Mouse (Mus musculus) CD4-positive, CD25-positive, alpha-beta regulatory T cell, adult 4 months (primary cell): ENCODE data around the gene Atg4c. TPM values are rescaled to one million over a fixed set of nuclear protein-coding genes. Genes with fewer than 3 reads are reported as not detected.

Source experiments
- ATAC-seq: one replicate; pipeline ENCODE4 v1.8.0; 2017
- polyA plus RNA-seq, 2 experiments: library from polyadenylated mRNA; unstranded; fragments of 100-300 nt; shearing (Covaris generic); gene quantifications; one replicate each; pipeline ENCODE4 v1.2.1; 2017

Gene Atg4c
- polyA plus RNA-seq, 2 experiments from 2014 or later: 1.2 to 3.2 TPM

DNA sequence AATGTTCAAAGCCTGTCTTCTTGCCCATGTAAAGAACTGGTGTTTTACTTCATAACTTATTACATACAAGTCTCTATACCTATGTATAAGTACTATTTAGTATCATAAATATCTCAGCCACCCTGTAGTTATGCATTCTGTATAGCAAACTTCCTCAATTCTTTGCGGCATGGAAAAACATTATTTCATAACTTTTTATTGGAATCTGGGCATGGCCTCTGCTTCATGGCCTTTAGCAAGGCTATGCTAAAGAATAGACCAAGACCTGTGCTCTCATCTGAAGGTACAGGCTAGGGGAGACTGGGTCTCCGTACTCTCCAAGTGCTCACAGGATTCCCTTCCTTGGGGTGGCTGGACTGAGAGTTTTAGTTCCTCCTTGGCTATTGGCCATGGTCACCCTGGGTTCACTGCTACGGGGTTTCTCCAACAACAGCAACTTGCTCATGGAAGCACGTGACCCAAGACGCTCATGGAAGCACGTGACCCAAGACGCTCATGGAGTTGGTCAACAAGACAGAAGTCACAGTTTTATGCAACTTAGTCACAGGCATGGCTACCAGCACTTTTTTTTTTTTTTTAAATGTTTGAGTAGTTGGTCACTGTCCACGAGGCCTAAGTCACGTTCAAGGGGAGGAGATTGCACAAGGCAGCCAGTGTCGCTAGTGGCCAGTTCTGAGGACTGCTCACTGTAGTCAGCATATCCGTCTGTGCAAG is 7.2 kb upstream of the Atg4c start:
- no peak for ATAC-seq

DNA sequence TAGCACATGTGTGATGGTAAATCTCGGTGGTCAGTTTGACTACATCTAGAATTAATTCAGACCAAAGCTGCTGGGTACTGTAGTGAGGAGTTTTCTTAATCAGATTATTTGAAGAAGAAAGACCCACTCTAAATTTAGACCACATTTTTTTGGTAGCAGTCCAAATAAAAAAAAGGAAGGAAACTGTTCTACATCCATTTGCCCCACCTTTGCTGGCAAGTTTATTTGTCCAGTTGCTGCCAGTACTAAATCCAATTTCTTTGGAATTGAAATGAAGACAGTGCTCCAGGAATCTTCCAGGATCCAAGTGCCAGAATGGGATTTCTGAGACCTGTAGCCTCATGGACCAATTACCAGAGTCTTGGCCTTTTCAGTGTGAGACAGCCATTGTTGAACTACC is 1.1 kb upstream of the Atg4c start:
- ATAC-seq: no peak

DNA sequence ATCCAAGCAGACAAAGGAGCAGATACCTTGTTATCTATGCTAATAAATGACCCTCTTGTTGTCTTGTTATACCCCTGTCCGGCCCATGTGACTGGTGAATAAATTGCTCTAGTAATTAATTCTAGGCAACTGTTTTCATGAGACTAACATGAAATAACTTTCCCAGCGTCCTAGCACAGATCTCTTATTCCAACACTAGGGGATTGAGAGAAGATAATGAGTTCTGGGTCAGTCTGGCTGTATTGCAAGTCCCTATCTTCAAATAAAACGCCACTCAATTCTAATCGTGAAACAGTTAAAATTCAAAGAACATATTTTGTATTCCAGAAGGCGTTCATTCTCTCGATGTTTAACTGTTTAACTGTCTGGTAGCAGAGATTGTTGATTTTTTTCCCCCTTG is 520 bp upstream of the Atg4c start:
- ATAC-seq: no peak

DNA sequence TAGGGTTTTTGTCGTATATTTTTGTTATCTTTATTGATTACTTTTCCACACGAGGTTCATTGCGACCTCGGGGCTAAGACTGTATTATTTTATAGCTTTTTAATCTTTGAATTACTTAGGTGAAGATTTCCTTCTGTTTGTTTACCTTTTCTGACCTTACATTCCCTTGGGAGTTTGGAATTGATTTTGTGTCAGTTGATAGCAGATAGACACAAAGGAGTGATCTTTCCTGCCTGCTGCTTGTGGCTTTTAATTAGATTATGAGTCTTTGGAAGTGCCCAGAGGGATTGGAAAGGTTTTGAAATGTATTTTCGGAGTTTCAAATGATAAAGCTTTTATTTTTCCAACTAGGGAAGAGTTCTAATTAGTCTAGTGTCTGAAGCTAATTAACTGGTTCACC is 1.1 kb downstream of the Atg4c start:
- no peak for ATAC-seq

DNA sequence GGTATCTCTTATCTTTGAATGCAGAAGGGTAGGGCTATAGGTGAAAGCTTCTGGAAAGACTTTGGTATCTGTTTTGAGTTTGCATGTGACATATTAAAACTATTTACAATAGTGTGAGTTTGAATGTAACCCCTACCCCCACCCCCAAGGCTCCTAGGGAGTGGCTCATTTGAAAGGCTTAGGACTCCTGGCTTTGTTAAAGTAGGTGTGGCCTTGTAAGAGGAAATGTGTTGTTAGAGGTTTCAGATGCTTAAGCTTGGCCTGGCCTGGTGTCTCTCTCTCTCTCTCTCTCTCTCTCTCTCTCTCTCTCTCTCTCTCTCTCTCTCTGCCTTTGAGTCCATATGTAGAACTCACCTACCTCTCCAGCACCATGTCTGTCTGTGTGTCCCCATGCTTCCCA is 5.0 kb downstream of the Atg4c start:
- ATAC-seq: no peak

DNA sequence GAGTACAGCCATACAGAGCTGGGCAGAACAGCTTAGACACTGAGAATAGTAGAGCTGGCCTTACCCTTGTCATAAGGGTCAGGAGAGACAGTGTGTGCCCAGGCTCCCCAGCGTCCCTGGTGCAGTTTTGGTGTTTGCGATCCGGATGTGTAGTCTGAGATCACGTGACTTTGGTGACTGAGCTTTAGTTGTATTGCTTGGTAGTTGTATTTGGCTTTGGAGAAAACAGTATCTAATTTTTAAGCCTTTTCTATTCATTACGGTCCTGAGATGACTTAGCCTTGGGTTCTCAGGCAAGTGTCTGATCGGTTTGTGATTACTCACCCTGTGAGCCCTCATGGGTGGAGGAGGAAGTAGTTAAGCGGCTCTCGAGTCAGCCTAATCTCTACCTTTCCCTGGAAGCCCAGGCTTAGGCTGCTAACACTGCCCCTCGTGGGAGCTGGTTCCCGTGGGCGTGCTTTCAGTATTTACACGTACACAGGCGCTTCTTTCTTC is 6.1 kb downstream of the Atg4c start:
- ATAC-seq: peak; percentile 77

DNA sequence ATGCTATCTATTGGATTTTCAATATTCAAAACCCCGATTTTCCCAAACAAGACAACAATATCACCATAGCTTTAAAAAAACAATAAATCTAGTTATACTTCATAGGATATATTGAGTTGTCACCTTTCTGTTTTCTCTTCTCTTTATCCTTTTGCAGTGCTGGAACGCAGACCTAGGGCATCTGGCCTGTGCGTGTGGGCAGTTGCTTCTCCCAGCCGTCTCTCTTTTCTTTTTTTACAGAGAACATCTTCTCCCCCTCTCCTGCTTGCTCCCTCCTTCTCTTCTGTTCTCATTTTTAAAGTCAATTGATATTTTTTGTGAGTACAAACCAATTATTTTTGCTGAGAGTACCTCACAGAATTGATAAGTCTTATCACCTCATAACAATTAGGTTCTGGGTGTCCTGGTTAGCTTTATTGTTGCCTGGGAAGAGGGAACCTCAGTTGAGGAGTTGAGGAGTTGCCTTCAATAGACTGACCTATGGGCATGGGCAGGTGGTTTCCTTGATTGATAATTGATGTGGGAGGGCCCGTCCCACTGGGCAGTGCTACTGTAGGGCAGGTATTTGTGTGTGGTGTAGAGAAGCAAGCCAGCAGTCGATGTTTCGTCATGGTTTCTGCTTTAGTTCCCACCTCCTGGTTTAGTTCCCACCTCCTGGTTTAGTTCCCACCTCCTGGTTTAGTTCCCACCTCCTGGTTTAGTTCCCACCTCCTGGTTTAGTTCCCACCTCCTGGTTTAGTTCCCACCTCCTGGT is 6.8 kb downstream of the Atg4c start:
- no peak for ATAC-seq

DNA sequence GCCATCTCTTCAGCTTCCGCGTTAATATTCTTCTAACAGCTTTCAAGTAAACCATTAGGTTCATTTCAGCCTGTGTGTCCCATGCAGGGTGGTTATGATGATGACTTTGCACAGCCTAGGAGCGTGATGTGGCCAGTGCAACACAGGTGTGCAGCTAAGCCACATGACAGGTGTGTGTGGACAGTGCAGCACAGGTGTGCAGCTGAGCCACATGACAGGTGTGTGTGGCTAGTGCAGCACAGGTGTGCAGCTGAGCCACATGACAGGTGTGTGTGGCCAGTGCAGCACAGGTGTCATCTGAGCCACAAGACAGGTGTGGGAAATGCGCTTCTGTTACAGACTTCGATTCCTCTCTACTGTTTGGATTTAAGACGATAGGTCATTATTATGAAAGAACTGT is 12.0 kb downstream of the Atg4c start:
- ATAC-seq: no peak

DNA sequence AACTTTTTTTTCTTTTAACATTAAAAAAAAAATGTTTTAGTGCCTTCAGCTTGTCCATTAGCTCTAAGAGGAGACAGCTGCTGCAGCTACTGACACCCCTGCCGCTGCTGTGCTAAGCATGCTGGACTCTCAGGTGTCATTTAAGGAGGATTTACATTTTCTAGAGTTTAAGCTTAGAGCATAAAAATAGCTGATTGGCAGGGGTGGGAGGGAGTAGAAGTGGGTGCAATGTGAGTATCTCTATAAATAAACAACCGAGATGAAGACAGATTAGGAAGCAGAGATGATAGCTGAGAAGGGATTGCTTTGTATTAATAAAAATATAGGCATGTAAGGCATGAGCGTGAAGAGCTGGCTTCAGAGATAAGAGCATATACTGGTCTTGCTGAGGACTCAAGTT is 12.6 kb downstream of the Atg4c start:
- no peak for ATAC-seq

DNA sequence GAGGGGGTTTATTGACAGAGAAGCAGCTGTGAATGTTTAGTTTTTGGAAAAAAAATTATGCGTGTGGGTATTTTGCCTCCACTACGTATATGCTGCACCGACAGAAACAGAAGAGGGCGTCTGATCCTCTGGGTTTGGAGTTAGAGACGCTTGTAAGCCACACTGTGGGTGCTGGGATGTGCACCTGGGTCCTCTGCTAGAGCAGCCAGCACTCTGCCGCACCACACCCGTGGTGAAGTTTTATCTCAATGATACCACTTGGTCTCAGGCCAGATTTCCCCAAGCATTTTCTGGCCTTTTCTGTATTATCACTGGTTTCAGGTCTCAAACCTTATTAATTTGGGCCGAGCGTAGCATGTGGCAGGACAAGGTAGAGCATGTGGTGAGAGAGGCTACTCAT is 16.4 kb downstream of the Atg4c start:
- no peak for ATAC-seq

DNA sequence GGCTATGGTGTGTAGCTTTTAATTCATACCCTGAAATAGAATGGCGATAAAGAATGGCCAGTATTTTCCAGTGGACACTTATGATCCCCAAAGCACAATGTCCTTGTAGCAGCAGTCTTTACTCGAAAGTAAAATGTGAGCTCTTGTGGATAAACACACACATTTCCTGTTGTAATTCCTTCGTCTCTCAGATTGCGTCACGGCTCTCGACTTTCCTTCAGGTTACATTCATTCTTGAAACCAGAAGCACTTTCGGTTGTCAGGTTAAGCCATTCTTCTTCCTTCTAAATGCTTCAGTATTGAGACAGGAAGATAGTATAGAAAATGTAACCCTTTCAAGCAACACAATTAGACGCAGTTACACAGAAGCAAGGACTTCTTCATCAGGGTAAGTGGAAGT is 17.9 kb downstream of the Atg4c start:
- no peak for ATAC-seq

DNA sequence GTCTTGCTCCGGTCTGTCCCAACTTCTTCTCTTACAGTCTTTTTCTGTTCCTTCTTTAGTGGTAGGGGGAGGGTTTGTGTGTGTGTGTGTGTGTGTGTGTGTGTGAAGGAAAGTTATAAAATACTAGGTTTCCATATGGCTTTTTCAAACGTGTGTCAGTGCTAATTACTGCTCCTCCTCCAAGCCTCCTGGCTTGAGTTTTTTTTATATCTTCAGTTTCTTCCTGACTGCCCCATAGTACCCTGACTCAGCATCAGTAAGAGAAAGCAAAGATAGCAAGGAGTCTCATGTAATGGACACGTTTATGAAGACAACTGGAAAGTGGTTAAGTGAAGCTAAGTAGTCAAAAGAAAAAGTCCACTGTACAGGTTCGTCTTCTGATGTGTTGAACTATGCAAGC is 19.4 kb downstream of the Atg4c start:
- ATAC-seq: no peak

DNA sequence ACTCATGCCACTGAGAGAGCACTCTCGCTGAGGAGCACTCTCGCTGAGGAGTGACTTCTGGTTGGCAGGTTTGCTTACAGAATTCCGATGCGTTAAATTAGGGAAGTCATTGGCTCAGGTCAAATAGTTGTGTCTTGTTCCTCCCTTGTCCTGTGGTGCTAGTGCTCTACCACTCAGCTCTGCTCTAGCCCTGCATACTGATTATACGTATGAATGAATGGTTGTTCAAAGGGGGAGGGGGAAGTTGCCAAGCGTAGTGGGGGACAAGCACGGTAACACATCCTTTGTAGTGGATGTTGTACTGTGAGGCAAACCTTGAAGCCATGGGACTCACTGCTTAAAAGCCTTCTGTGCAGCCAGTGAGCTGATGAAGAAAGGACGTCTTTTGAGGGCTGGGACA is 28.5 kb downstream of the Atg4c start:
- no peak for ATAC-seq

DNA sequence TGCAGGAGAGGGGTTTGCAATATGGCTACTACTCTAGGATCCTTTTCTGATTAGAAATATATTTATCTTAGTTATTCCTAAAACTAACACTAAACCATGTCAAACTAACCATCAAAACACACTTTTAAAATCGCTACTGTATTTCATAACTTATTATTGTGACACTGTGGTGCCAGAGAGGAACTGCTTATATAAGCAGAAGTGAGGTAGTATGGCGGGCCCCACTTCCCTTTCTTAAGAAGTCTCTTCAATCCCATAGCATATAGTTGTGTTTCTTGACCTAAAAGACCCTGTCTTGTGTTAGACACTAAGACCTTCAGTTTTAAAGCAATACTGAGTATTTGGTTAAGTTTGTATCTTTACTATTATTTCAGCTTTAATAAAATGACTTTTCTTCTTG is 31.1 kb downstream of the Atg4c start:
- no peak for ATAC-seq

DNA sequence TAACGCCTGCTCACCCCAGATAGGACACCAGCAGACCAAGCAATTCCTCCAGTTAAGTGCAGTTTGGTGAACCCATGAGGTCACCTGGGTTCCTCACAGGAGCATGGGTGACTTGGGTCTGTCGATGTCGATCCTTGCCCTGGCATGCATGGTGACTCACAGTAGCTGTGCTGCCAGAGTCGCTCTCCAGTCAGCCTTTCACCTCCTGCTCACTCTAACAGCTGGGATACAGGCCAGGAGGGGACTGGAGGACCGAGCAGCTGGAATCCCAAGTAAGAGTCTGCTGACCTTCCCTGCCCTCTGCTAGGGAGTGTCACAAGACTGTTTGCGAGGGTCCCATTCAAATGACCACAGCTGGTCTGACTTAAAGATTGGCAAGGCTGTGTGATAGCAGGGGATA is 33.5 kb downstream of the Atg4c start:
- ATAC-seq: no peak

DNA sequence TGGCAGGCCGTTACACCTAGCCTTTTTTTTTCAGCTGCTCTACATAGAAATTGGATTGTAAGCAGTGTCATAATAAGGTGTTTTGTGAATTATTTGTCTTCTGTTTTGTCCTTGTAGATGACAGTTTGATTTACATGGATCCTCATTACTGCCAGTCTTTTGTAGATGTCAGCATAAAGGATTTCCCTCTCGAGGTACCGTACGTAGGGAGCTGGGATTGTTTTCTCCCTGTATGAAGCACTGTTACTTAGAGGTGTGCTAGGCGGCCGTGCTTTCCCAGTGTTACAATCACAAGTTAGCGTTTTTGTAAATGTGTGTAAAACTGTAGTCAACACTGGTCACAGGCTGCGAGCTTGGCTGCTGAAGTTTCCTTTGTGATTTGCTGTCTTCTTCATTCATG is 35.6 kb downstream of the Atg4c start:
- no peak for ATAC-seq

DNA sequence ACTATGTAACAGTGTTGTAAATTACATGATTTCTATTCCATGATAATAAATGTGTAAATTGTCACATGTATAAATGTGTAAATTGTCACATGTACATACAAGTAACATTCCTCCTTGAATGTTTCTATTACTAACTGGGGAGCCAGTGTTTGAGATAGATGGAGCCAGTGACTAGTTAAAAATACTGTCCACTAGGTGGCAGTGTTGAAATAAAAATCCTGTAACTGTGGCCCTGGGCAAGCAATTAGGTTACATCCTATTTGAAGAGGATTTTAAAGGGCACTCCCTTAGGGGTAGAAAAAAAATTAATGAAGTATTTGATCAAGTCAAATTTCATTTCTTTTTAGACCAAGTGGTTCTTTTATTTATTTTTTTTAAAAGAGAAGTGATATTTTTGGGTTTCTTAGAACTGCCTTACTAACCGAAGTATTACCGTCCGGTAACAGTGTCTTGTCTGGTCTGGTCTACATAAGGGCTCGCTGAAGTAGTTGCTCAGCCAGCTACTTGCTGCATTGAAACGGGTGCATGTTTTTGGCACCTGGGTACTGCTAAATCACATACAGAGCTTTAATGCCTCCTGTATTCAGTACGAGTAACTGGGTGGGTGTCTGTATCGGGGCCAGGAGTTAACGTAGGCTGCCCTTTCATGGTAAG is 41.6 kb downstream of the Atg4c start:
- ATAC-seq: no peak

DNA sequence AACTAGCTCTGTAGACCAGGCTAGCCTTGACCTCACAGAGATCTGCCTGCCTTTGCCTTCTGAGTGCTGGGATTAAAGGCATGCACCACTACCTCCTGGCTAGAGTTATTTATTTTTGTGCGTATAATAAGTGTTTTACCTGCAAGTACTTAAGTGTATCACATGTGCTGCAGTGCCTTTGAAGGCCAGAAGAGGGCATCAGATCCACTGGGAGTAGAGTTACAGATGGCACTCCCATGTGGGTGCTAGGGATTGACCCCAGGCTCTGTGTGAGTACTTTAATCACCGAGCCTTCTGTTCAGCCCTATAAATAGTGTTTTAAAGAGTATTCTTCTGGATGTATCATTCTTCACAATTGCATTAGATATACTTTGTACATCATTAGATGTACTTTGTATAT is 44.6 kb downstream of the Atg4c start:
- no peak for ATAC-seq

DNA sequence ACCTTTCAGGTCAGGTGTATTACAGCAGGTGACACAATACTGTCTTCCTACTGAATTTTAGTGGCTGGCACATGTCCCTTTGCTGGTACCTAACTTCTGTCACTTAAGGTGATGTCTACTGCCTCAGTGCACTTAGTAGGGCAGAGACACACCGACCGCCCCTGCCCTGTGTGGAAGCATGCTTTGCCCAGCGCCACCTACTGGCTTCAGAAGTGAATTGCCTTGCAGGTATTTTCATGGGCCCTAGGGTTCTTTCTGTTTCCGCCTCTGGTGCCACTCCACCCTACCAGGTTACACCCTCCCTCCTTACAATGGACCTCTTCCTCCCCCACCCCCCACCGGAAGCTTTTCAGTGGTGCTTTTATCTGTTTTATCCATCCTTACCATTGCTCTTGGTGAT is 47.9 kb downstream of the Atg4c start:
- ATAC-seq: no peak

DNA sequence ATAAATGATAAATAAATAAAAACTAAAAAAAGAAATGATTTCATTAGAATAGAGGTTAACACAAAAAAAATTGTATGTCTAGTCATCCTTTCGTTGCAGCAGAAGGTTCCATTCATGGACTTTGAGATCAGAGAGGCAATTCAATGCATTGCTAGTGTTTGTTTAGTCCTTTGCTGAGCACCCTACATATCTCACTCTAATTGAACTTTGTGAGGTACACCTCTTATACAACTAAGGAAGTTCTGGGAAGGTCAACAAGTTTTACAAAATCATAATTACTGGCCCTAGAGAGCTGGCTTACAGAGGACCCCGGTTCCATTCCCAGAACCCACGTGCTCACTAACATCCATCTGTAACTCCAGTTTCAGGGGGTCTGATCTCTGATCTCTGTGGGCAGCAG is 55.6 kb downstream of the Atg4c start:
- ATAC-seq: no peak

DNA sequence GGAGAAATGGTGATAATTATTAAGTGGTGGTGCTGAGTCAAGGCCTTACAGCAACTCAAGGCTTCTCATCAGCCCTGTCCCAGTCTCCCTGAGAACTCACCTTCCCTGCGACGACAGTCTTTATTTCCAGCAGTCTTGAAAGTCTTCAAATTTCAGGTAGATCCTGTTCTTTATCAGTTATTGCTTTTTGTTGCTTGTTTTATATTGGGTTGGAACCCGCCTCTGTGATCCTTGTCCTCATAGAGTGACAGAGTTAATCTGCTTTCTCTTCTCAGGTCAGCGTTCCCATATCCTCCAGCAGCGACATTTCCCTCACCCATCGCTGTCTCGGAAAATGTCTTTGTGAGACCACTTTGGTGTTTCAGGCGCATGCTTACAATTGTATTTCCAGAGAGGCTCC is 56.1 kb downstream of the Atg4c start:
- no peak for ATAC-seq

DNA sequence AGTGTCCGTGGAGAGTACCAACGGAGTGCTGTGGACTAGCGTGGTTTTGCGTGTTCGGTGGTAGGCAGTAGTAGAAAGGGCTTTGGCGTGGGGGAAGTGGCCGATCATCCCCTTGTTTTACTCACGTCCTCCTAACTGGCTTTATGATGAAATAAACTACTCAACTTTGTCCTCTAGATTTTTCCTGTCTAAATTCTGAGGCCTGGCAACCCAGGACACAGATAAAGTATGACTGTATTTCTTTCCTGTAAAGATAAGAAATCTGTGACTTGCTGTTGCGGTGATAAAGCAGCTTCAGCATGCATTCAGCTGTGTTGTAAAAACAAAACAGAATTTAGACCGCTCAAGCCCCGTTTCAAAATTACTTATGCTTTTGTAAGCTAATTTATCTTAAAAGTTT is 59.2 kb downstream of the Atg4c start:
- no peak for ATAC-seq

DNA sequence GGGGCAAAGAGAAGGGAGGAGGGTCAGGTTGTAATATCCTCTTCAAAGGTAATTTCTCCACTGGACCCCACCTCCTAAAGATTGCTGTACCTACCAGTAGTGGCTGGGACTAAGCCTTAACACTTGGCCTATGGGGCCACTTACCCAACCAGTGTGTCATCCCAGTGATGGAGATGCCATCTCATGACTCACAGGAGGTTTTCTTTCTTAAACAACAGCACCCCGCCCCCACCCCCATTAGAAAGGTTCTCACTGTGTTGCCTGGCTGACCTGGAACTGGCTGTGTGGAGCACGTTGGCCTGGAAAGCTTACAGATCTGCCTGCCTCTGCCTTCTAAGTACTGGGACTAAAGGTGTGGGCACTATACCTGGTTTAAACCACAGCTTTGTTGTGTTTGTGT is 69.5 kb downstream of the Atg4c start:
- no peak for ATAC-seq

DNA sequence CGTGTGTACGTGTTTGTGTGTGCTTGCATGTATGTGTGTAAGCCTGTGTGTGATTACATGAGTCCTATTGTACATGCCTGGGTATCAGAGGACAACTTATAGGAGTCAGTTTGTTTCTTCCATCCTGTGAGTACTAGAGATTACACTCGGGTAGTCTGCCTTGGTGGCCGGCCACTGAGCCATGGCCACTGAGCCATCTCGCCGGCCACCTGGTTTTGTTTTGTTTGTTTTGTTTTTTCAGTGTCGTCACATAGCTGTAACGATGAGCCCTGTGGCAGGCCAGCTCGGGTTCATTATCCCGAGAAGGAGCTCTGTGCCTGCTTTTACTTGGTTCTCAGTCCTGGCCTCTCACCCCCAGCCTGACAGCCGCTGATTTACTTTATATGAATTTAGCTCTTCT is 69.9 kb downstream of the Atg4c start:
- ATAC-seq: no peak
